Mouse (Mus musculus) hindbrain, embryonic 10.5 days (tissue): ENCODE measurements around the gene Htr2c. TPM values are rescaled to one million over a fixed set of nuclear protein-coding genes. Genes with fewer than 3 reads are reported as not detected.
A peak's percentile ranks its signal among the peaks of the same experiment; 100 is the strongest.

Source experiments
- DNase-seq: peaks from one replicate; pipeline ENCODE4 v3.0.0-alpha.2; 2017; ENCODE audit warnings: low spot score
- H3K27ac ChIP-seq: fragments of 300-500 bp; sonication (generic); 2 replicates; pipeline ENCODE4 v1.5.1; 2016; ENCODE audit warnings: mild to moderate bottlenecking, moderate library complexity
- H3K27me3 ChIP-seq: fragments of 300-500 bp; sonication (generic); 2 replicates; pipeline ENCODE4 v1.6.1; 2016; ENCODE audit warnings: mild to moderate bottlenecking; ENCODE audit not compliant: poor library complexity, insufficient read depth, severe bottlenecking
- H3K36me3 ChIP-seq: fragments of 300-500 bp; sonication (generic); 2 replicates; pipeline ENCODE4 v1.6.1; 2016; ENCODE audit warnings: mild to moderate bottlenecking, moderate library complexity
- H3K4me1 ChIP-seq: fragments of 300-500 bp; sonication (generic); replicated peaks from 2 replicates; pipeline ENCODE4 v1.6.1; 2016; ENCODE audit warnings: mild to moderate bottlenecking
- H3K4me3 ChIP-seq: fragments of 300-500 bp; sonication (generic); 2 replicates; pipeline ENCODE4 v1.5.1; 2016; ENCODE audit warnings: mild to moderate bottlenecking, moderate library complexity
- H3K9me3 ChIP-seq: fragments of 300-500 bp; sonication (generic); 2 replicates; pipeline ENCODE4 v1.6.1; 2016; ENCODE audit warnings: mild to moderate bottlenecking, moderate library complexity
- WGBS: fragments of 180-500 bp; shearing (Covaris S2); methylation state at CpG from one replicate; pipeline ENCODE4 v1.1.7; 2016; 5-methylcytosine and 5-hydroxymethylcytosine counted together
- polyA plus RNA-seq: library from polyadenylated mRNA; unstranded; fragments of >200 nt; fragmentation: Nextera tagmentation; extraction: Ambion mirVana; gene quantifications from 2 replicates; pipeline ENCODE4 v1.2.1, GENCODE M21; 2016

Gene Htr2c
- polyA plus RNA-seq, result 0.52 and 2.9 TPM in 2 replicates

GRCm38 (mm10) chrX:146962258-146962913, at the start of gene Htr2c:
Gene Htr2c, plus strand, starts transcription at chrX:146962513.
- peak within 1 kb of the TSS; percentile 51 for H3K4me3 ChIP-seq
- H3K36me3 ChIP-seq, result no peaks in the 10 kb centered on the region
- H3K9me3 ChIP-seq, result no peaks in the 10 kb centered on the region
- WGBS, result 21% methylated on average over 27 of the region's 27 CpGs
- no peak for DNase-seq
- peaks cover 52% of the 10 kb centered on the region for H3K27me3 ChIP-seq
- no peaks in the 10 kb centered on the region for H3K4me1 ChIP-seq
- H3K27ac ChIP-seq, result no peak within 1 kb of the TSS

GRCm38 (mm10) chrX:146928251-146928650, 34.1 kb upstream of the Htr2c start:
- Histone ChIP-seq H3K27me3 (no peaks in the 10 kb centered on the region), H3K4me1 (no peaks in the 10 kb centered on the region), H3K27ac (no peak overlapping the region), H3K9me3 (no peaks in the 10 kb centered on the region), H3K36me3 (no peaks in the 10 kb centered on the region), H3K4me3 (no peak overlapping the region)
- WGBS, result 58% methylated on average over 1 of the region's 1 CpGs
- no peak for DNase-seq

- Histone ChIP-seq H3K4me1 (no peaks in the 10 kb centered on the region), H3K27me3 (no peaks in the 10 kb centered on the region), H3K27ac (no peak overlapping the region), H3K36me3 (no peaks in the 10 kb centered on the region), H3K4me3 (no peak overlapping the region), H3K9me3 (no peaks in the 10 kb centered on the region)
- DNase-seq, result no peak
These were observed 26.0 kb upstream of the Htr2c start for GRCm38 (mm10) chrX:146936332-146936731.

- Histone ChIP-seq H3K9me3 (no peaks in the 10 kb centered on the region), H3K27me3 (no peaks in the 10 kb centered on the region), H3K4me1 (no peaks in the 10 kb centered on the region), H3K27ac (no peak overlapping the region), H3K4me3 (no peak overlapping the region), H3K36me3 (no peaks in the 10 kb centered on the region)
- DNase-seq, result no peak
- WGBS, result 73% methylated on average over 2 of the region's 2 CpGs
These were observed 16.0 kb upstream of the Htr2c start for GRCm38 (mm10) chrX:146946216-146946886.

- no peak for DNase-seq
- H3K4me1 ChIP-seq, result no peaks in the 10 kb centered on the region
- H3K4me3 ChIP-seq, result no peak overlapping the region
- H3K36me3 ChIP-seq, result no peaks in the 10 kb centered on the region
- H3K27ac ChIP-seq, result no peak overlapping the region
- no peaks in the 10 kb centered on the region for H3K9me3 ChIP-seq
- H3K27me3 ChIP-seq, result no peaks in the 10 kb centered on the region
These were observed 15.3 kb upstream of the Htr2c start for GRCm38 (mm10) chrX:146946996-146947395.

- Histone ChIP-seq H3K27ac (no peak overlapping the region), H3K4me1 (no peaks in the 10 kb centered on the region), H3K27me3 (peaks cover 46% of the 10 kb centered on the region), H3K36me3 (no peaks in the 10 kb centered on the region), H3K9me3 (no peaks in the 10 kb centered on the region), H3K4me3 (no peak overlapping the region)
- 86% methylated on average over 1 of the region's 1 CpGs for WGBS
- DNase-seq, result no peak
These were observed 3.7 kb upstream of the Htr2c start for GRCm38 (mm10) chrX:146958608-146959007.

- Histone ChIP-seq H3K9me3 (no peaks in the 10 kb centered on the region), H3K4me3 (no peak overlapping the region), H3K27ac (no peak overlapping the region), H3K36me3 (no peaks in the 10 kb centered on the region), H3K4me1 (no peaks in the 10 kb centered on the region), H3K27me3 (peaks cover 52% of the 10 kb centered on the region)
- WGBS, result 17% methylated on average over 10 of the region's 10 CpGs
- no peak for DNase-seq
These were observed 2.4 kb upstream of the Htr2c start for GRCm38 (mm10) chrX:146959960-146960359.

- Histone ChIP-seq H3K4me1 (no peaks in the 10 kb centered on the region), H3K9me3 (no peaks in the 10 kb centered on the region), H3K27ac (no peak overlapping the region), H3K4me3 (peak overlapping the region; percentile 51), H3K27me3 (peaks cover 52% of the 10 kb centered on the region), H3K36me3 (no peaks in the 10 kb centered on the region)
- peak; percentile 40 for DNase-seq
- 16% methylated on average over 37 of the region's 37 CpGs for WGBS
These were observed 718 bp downstream of the Htr2c start for GRCm38 (mm10) chrX:146962914-146963547.

GRCm38 (mm10) chrX:146979931-146980330, 17.6 kb downstream of the Htr2c start:
- Histone ChIP-seq H3K9me3 (no peaks in the 10 kb centered on the region), H3K4me3 (no peak overlapping the region), H3K4me1 (no peaks in the 10 kb centered on the region), H3K27ac (no peak overlapping the region), H3K27me3 (no peaks in the 10 kb centered on the region), H3K36me3 (no peaks in the 10 kb centered on the region)
- WGBS, result 67% methylated on average over 5 of the region's 5 CpGs
- no peak for DNase-seq

- WGBS, result 29% methylated on average over 3 of the region's 3 CpGs
- DNase-seq, result no peak
- no peak overlapping the region for H3K4me3 ChIP-seq
- no peaks in the 10 kb centered on the region for H3K27me3 ChIP-seq
- H3K4me1 ChIP-seq, result no peaks in the 10 kb centered on the region
- H3K36me3 ChIP-seq, result no peaks in the 10 kb centered on the region
- no peaks in the 10 kb centered on the region for H3K9me3 ChIP-seq
- H3K27ac ChIP-seq, result no peak overlapping the region
These were observed 93.4 kb downstream of the Htr2c start for GRCm38 (mm10) chrX:147055730-147056129.

- H3K4me1 ChIP-seq, result no peaks in the 10 kb centered on the region
- DNase-seq, result no peak
- H3K4me3 ChIP-seq, result no peak overlapping the region
- H3K36me3 ChIP-seq, result no peaks in the 10 kb centered on the region
- H3K27me3 ChIP-seq, result no peaks in the 10 kb centered on the region
- H3K9me3 ChIP-seq, result no peaks in the 10 kb centered on the region
- no peak overlapping the region for H3K27ac ChIP-seq
These were observed 109.3 kb downstream of the Htr2c start for GRCm38 (mm10) chrX:147071622-147072021.

GRCm38 (mm10) chrX:147119155-147119554, 156.8 kb downstream of the Htr2c start:
- 52% methylated on average over 1 of the region's 1 CpGs for WGBS
- Histone ChIP-seq H3K27ac (no peak overlapping the region), H3K9me3 (no peaks in the 10 kb centered on the region), H3K27me3 (no peaks in the 10 kb centered on the region), H3K36me3 (no peaks in the 10 kb centered on the region), H3K4me1 (no peaks in the 10 kb centered on the region), H3K4me3 (no peak overlapping the region)
- DNase-seq, result no peak

GRCm38 (mm10) chrX:147215251-147215650, 252.9 kb downstream of the Htr2c start:
- Histone ChIP-seq H3K36me3 (no peaks in the 10 kb centered on the region), H3K9me3 (no peaks in the 10 kb centered on the region), H3K27ac (no peak overlapping the region), H3K27me3 (no peaks in the 10 kb centered on the region), H3K4me3 (no peak overlapping the region), H3K4me1 (no peaks in the 10 kb centered on the region)
- no peak for DNase-seq
